Mouse (Mus musculus): ENCODE results near the gene Cd69.

Cd69 gene

GRCm38 (mm10) chr6:129245793-129246192 lies 29.4 kb downstream of the Cd69 start:
- DNase-seq = no peak

- DNase-seq = peak in 1 of 2 experiments; percentile 29
These were observed 33.3 kb downstream of the Cd69 start for GRCm38 (mm10) chr6:129241907-129242306.

GRCm38 (mm10) chr6:129241471-129241870 lies 33.8 kb downstream of the Cd69 start:
- DNase-seq = no peak

DNA sequence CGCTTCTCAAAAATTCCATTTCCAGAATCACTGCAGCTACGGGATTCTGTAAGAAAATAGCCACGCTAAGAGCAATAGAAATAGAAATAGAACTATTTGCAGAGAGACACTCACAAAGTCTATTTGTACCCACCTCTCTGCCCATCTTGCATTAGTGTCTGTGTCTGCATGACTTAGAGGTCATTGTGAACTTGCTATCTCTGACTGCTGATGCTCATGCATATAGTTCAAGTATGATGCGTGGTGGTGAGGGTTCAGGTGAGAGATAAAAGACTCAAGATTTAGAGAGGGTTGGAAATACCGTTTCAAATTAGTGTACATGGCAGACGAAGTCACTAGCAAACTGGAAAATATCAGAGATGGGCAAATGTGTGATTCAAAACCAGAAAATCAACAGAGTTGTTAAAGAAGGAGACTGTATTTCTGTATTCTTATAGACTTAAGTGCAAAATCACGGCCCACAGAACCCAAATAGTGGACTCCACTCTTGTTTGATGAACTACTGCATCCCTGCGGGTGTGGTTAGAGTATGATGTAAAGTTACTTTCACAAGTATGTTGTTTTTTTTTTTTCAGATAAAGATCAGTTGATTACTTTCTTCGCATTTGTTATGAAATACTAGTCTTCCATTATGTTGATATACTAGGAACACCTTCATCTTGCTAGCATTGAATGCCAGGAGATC lies 35.5 kb downstream of the Cd69 start:
- DNase-seq = no peak

GRCm38 (mm10) chr6:129238275-129239038 lies 36.8 kb downstream of the Cd69 start:
- peak; percentile 42 to 48 for DNase-seq

- peak; percentile 81 to 82 for DNase-seq
These were observed 37.6 kb downstream of the Cd69 start for GRCm38 (mm10) chr6:129237350-129238274.

DNA sequence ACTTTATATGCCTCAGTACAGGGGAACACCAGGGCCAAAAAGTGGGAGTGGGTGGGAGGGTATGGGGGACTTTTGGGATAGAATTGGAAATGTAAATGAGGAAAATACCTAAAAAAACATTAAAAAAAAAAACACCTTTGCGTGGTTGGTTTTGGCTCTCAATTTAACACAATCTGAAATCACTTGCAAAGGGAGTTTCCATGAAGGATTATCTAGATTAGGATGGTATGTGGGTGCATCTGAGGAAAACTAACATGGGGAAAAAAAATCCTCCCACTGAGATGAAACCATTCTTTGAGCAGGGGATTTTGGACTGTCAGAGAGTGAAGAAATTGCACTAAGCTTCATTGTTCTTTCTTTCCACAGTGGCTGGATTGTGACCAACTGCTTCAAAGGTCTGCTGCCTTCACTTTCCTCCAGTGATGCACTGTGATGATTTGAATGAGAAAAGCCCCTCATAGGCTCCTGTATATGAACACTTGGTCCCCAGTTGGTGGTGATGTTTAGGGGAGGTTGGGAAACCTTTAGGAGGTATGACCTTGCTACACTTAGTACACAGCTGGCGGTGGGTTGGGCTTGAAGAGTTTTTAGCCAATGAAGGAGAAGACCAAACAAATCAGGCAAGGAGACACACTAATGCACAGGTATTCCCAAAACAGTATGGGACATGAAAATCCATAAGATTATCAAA lies 38.4 kb downstream of the Cd69 start:
- DNase-seq = no peak

GRCm38 (mm10) chr6:129235855-129236461 lies 39.3 kb downstream of the Cd69 start:
- DNase-seq = no peak

DNA sequence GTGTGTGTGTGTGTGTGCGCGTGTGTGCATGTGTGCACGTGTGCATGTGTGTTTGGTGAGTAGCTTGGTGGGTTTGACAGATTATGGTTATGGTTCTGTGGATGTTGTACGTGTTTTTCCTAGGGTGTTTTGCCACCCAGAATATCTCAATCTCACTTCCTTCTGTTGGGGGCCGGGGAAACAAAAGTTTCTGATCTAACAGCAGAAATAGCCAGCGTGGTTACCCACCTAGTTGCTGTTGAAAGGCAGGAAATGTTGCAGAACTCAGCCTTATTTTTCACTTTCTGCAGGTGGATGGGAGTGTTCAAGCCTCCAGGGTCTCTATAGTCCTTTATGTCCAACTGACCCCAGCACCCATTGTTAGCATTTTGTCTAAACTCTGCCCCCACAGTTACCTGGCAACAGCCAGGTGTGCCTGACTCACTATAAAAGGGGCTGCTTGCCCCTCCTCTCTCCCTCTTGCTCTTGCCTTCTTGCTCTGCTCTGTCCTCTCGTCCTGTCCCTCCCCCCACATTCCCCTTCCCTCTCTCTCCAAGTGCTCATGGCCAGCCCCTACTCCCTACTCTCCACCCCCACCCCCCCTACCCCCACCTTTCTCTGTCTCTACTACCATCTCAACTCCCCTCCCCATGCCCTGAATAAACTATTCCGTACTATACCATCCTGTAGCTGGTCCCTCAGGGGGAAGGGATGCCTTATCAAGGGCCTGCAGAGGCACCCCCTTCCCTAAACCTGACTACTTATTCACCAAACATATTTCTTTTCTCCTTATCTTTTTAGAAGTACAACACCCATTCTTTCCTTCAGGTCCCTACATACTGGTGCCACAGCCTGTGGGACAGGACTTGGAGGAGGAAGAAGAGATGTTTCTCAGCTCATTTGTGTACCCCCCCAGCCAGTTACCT lies 40.5 kb downstream of the Cd69 start:
- no peak for DNase-seq

DNA sequence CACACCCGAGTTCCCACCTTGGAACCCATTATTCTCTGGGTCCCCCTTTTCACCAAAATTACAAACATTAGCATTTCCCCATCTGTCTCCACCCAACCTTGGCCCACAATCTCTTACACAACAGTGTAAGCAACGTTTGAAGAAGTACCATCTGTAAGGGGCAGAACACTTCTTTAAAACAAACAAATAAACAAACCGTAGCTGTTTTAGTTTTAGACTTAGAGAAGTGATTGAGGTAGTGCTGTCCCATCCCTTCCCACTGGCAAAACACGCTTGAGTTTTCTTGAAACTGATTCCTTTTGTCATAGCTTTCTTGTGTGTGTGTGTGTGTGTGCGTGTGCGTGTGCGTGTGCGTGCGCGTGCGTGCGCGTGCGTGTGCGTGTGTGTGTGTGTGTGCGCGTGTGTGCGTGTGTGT lies 41.3 kb downstream of the Cd69 start:
- no peak for DNase-seq

- no peak for DNase-seq
These were observed 41.8 kb downstream of the Cd69 start for GRCm38 (mm10) chr6:129233366-129233954.

- no peak for DNase-seq
These were observed 42.4 kb downstream of the Cd69 start for GRCm38 (mm10) chr6:129232842-129233205.

GRCm38 (mm10) chr6:129232005-129232841 lies 43.0 kb downstream of the Cd69 start:
- no peak for DNase-seq

DNA sequence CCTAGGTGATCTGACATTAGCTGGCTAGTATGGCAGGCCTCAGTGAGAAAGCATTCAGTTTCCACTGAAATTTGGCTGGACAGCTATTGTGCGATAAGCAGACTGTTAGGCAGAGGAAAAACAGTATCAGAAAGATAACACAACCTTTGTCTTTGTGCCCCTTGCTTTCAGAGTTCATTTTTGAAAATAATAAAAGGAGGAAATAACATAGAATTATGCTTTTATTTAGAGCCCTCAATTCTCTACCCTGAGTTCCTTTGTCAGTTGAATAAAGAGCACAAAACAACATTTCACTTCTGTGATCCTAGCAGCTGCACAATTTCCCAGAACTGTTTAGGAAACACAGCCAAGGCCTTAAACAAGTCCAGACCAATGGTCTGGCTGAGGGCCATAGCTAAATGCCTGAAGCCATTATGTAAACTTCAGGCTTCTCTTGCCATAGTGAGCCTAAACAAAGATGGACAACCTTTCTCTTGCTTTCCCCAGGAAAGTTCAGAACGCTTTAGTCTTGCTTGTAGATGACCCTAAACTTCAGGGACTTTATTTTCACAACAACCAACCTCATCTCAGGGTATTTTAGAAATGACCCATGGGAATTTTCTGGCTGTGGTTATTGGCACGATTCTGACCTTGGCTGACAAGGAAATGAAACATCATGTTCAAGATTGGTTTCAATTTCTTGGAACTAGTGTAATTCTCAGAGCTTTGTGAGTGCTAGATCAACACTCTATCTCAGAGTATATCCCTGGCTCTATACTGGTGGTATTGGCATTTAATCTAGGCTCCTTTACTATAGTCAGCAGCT lies 45.3 kb downstream of the Cd69 start:
- peak; percentile 46 to 55 for DNase-seq

GRCm38 (mm10) chr6:129228935-129229773 lies 46.1 kb downstream of the Cd69 start:
- no peak for DNase-seq

DNA sequence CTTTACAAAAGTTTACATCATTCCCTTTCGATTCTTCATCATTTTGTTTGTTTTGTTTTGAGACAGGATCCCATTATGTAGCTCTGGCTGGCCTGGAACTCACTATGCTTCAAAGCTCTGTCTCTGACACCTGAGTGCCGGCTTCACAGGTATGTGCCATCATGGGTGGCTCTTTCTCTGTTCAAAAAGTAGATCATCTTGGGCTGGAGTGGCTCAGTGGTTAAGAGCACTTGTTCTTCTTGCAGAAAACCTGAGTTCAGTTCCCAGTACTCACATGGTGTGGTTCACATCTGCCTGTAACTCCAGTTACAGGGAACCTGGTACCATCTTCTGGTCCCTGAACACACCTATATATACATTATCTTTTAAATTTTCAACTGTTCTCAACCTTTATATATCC lies 50.2 kb downstream of the Cd69 start:
- DNase-seq = no peak

DNA sequence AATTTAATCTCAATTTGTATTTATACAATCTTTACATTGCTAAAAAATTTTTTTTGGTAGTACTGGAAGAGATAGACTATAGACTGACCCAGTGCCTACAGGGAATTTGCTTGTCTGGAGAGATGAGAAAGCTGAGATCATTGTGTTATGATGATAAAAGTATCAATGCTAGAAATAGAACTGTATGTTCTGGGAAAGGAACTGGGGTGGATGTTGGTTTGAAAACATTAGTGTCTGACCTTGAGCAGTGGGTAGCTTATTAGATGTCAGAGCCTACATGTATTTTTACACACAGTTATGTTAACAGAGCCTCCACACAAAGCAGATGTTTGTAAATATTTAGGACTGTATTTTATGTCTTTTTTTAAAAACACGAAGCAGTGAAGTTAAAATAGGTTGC lies 51.1 kb downstream of the Cd69 start:
- no peak for DNase-seq

DNA sequence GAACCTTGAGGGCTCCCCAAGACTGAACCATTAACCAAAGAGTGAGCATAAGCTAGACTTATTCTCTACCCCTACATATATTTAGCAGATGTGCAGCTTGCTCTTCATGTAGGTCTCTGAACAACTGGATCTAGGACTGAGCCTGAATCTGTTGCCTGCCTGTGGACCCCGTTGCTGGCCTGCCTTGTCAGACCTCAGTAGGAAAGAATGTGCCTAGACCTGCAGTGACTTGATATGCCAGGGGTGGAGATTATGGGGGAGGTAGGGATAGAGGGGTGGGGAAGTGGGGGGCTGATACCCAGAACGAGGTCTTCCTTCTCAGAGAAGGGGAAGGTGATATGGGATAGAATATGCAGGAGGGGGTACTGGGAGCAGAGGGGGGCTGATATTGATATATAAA lies 51.6 kb downstream of the Cd69 start:
- DNase-seq = no peak
